Mouse (Mus musculus) pancreas, adult 10 weeks (tissue): ENCODE measurements around the gene Tgfbrap1. TPM values are rescaled to one million over a fixed set of nuclear protein-coding genes. Genes with fewer than 3 reads are reported as not detected.

ENCODE experiments used
- polyA plus RNA-seq: library from polyadenylated mRNA; stranded (reverse); fragments of 350-450 nt; fragmentation: Illumina TruSeq; extraction: RNeasy Lipid Tissue Mini Kit (QIAGEN cat#74804); gene quantifications from one replicate; pipeline ENCODE4 v1.2.3, GENCODE M21; 2015; ENCODE audit warnings: low read depth, low replicate concordance; ENCODE audit not compliant: insufficient read depth

Gene Tgfbrap1
- 6.7 TPM for polyA plus RNA-seq

DNA sequence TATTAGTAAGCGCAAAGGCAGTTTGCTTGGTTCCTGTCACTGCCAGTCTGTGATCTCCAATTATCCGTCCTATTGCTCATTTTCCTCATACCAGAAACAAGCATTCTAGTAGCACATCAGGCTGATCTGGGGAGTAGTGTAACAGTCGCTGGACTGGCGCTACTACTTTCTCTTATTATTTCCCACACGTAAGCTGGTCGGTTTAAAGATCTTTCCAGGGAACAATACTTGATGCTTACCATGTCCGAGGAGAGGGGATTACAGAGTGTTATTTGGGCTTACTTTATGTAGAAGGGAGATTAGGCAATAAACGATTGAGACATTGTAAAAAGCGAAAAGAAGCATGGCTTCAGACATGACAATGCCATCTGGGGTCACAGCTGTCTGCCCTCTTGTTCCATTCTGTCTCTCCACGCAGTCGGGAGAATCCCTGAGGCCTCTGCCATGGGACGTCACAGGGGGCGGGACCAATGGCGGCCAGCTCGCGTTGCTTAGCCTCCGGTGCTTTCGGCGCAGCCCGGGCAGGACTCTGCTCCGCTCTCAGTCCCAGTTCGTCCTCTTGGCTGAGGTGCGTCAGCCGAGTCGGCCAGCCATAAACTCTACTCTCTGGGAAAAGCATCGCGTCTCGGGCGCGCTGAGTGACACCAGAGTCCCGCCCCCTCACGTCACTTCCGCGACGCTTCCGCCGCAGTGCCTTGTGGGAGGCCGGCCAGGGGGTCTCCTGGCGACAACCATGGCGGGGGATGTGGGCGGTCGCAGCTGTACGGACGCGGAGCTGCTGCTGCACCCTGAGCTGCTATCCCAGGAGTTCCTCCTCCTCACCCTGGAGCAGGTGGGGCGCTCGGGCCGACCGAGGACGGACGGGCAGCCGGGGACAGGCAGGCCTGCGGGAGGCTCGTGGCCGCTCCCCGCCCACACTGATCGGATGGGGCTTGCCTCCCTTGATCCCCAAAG is at the start of gene Tgfbrap1, which contains the start of gene AI597479:
Gene Tgfbrap1, minus strand, starts transcription at position 607 of the 954 bp plus-strand sequence.
Gene AI597479, plus strand, starts transcription at position 680 of the 954 bp plus-strand sequence.

Other genes starting within 250 kb of the Tgfbrap1 start
- gene Mrps9, start 247.4 kb downstream of the Tgfbrap1 start, polyA plus RNA-seq = 10.6 TPM
- gene Gpr45, start 145.8 kb downstream of the Tgfbrap1 start, polyA plus RNA-seq = 1.3 TPM
- 2.4 TPM for gene AI597479, start 73 bp upstream of the Tgfbrap1 start, polyA plus RNA-seq
- 1.7 TPM for gene Fhl2, start 98.3 kb upstream of the Tgfbrap1 start, polyA plus RNA-seq